Mouse (Mus musculus): ENCODE data around the gene Snx10. TPM values are rescaled to one million over a fixed set of nuclear protein-coding genes. Genes with fewer than 3 reads are reported as not detected.
A peak's percentile ranks its signal among the peaks of the same experiment; 100 is the strongest.

Gene Snx10
- polyA plus RNA-seq, 1 experiment: 73.2 TPM

DNA sequence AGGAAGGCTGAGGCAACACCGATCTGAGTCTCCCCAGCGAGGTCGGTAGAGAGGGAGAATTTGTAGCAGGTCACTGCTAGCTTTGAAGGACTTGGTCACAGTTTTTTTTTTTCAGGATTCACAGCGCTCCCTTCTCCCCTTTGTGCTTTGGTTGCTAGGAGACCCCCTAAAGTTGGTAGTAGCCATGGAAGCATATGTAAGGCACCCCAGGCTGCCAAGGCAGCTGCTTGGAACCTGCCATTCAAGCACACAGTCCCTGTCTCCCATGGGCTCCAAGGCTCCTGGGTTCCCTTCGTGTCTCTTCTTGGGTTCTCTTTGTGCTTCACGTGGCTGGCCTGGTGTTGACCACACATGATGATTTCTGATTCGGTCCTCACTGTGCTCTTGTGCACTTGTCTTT, 5.8 kb downstream of the Snx10 start:
- no peak for DNase-seq (ENCODE audit: extremely low spot score in 1 of 2, low spot score in 1 of 2)

DNA sequence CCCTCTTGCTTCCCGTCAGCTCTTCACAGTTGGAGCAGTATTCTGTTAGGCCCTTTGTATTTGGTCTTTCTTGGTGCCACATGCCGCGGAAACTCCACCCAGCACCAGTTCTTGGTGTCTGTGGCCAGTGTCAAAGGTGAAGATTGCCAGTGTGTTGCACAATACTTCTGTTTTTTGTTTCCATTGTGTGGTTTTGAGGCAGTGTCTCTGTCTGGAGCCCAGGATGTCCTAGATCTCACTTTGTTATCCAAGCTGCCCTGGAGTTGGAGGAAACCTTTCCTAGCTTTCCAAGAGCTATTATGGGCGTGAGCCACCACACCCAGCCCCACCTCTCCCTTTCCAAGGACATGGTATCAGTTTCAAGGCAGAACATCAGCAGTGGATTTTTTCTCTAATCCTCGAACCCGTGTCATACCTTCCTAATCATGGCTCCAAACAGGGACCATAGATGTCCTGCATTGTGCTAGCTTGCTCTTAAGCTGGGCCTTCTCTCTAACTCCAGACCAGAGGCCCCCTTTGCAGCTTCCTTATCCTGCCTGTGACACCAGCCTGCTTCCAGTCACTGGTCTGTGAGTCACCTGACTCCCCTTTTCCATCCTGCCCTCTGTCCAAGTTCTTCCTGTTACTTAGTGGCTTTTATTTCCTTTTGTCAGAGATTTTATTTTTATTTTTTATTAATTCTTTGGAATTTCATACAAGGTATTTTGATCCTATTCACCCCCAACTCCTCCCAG, 9.9 kb downstream of the Snx10 start:
- no peak for DNase-seq (ENCODE audit: extremely low spot score in 1 of 2, low spot score in 1 of 2)

DNA sequence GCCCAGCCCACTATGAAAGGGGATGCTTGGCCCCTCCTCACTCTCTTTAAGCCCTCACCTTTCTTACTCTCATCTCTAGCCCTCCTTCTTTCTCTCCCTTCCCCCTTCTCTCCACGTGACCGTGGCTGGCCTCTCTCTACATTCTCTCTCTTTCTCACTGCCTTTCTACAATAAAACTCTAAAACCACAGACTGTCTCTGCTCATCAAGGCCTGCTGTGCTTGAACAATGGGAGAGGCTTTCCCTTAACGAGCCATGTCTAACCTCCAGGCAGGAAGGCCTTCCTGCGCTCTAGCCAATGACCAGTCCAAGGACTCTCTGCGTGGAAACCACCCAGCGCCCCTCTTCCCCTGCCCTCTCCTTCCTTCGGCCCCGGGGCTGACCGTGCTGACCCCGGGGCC, 11.9 kb downstream of the Snx10 start:
- no peak for DNase-seq (ENCODE audit: extremely low spot score in 1 of 2, low spot score in 1 of 2)

DNA sequence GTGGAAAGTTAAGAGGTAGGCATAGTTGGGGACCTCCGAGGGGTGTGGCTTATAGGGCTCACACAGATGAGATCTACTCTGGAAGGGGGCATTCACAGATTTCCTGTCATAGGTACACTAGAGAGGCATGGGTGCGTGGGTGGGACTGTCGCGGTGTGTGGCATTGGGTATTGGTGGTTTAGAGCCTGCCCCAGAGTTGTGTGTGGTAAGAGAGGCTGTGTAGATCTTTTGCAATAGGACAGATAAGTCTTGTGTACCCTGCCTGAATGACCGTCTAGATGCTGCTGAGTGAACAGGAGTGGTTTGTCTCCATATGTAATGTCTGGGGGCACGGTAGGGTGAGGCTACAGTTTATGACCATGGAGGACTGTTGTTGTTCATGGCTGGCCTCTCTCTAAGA, 16.8 kb downstream of the Snx10 start:
- DNase-seq (ENCODE audit: extremely low spot score in 1 of 2, low spot score in 1 of 2): no peak

DNA sequence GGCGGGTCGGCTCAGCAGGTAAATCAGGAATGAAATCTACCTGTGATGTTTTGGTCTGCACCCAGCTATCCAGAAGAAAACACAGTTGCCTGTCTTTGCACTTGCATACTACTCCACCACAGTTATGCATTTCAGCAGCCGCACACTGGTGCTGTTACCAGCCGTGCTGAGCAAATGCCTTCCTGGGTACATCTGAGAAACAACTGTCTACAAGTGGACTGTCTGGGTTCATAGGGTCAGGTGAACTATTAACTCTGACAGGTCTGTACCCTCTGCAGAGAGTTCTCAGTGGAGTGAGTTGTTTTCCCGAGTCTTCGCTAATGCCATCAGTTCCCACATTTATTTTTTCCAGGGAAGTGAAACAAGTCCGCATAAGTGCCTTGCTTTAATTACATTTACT, 17.7 kb downstream of the Snx10 start:
- no peak for DNase-seq (ENCODE audit: extremely low spot score in 1 of 2, low spot score in 1 of 2)

DNA sequence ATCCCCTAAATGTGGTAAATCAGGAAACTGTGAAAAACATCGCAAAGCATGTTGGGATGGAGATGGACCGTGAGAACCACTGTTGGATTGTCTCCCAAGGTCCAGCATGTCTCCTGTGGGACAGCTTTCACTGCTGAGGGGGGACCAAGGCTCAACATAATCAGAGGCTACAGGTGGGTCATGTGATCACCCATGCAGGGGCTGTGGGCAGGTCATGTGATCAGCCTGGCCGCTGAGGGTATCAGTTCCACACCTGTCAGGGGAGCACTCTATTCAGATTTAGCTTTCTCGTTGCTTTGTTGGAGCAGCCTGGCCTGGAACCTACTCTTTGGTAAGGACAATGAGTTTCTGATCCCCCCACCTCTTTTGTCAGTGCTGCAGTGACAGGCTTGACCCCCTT, 18.4 kb downstream of the Snx10 start:
- no peak for DNase-seq (ENCODE audit: extremely low spot score in 1 of 2, low spot score in 1 of 2)

DNA sequence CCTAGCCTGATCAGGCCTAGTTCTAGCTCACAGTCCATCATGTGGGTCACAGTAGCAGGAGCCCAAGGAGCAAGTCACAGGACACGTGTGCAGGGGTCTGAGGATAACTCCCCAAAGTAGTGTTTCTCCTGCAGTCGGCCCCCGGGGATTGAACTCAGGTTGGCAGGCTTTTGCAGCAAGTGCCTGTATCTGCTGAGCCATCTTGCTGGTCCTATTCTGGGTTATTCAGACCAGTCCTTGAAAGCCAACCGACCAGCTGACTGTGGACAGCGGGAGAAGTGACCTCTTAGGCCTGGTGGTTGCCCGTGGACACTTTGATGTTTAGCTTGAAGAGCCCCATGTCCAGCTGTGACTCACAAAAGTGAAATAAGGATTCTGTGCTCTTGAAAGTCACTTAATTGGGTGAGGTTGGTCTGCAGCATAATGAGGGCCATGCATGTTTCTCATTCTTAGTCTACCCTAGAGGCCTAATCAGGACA, 20.0 kb downstream of the Snx10 start:
- DNase-seq (ENCODE audit: extremely low spot score in 1 of 2, low spot score in 1 of 2): no peak

DNA sequence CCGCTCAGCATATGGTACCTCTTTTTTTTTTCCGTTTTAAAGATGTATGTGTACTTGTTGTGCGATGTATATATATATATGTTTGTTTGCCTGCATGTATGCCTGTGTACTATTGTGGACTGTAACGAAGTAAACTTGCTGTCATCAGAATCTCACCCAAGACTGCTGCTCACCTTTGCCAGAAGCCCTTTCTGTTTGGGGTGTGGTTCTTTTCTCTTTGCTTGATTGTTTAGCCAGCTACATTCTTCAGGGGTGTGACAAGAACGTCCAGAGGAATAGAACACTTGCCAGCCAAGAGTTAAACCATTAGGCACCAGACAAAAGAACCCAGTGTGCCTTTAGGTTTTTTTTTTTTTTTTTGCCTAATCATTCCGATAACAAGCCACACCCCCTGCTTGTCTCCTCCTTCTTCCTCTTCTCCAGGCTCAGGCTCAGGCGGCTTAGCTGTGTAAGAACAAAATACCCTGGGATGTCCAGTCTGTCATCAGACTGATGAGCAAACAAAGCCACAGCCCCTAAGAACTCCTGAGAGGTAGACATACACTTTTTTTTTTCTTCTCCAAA, 20.5 kb downstream of the Snx10 start:
- no peak for DNase-seq (ENCODE audit: extremely low spot score in 1 of 2, low spot score in 1 of 2)

DNA sequence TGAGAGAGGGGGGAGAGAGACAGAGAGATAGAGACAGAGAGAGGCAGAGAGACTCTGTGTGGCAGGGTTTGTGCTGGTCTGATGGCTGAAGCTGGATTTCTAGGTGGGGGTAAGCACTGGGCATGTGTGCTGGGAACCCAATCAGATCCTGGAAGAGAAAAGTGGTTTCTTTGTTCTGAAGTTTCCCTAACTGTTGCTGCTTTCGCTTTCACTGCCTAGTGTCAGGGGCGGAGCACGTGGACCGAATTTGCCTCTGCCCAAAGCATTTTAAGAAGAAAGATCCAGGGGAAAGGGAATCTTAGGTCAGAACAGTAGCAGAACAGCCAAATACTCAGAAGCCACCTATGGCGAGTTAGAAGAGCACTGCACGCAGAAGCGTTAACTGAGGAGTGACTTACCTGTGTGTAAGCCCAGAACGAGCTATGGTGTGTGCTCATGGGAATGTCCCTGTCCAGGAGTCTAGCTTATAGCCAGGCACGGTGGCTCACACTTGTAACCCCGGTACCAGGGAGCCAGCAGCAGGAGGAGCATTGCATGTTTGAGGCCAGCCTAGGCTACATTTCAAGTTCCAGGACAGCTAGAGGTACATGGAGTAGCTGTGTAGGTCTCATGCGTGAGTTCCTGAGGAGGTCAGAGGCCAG, 21.6 kb downstream of the Snx10 start:
- no peak for DNase-seq (ENCODE audit: extremely low spot score in 1 of 2, low spot score in 1 of 2)

DNA sequence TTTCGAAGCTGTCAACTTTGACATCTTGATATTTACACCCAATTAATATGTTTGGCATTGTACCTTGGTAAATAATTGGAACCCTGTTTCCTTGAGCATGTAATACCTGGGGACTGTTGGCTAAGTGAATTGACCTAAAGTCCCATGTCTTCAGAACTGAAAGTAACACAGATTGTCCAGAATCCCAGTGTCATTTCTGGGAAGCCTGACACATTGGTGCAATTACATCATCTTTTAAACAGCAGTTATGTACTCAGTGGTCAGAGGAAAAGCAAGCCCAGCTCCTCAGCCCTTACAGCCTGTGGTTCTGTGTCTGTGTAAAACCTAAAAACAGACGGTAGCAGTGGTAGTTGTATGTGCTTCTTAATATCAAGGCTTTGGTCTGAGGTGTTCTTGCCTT, 22.4 kb downstream of the Snx10 start:
- no peak for DNase-seq (ENCODE audit: extremely low spot score in 1 of 2, low spot score in 1 of 2)

DNA sequence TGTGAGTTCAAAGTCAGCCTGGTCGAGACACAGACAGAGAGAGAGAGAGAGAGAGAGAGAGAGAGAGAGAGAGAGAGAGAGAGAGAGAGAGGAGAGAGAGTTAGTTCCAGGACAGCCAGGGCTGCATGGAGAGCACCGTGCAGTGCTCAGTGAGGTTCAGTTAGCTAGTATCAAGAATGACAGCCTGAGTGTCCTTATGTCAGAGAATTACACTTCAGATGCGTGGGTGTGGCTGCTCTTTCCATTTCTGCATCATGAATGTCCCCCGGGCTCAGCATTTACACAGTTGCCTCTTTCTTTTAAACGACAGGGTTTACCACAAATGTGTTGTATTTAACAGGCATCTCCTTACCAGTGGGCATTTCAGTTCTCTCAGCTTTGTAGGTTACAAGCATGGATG, 25.1 kb downstream of the Snx10 start:
- DNase-seq (ENCODE audit: extremely low spot score in 1 of 2, low spot score in 1 of 2): no peak

DNA sequence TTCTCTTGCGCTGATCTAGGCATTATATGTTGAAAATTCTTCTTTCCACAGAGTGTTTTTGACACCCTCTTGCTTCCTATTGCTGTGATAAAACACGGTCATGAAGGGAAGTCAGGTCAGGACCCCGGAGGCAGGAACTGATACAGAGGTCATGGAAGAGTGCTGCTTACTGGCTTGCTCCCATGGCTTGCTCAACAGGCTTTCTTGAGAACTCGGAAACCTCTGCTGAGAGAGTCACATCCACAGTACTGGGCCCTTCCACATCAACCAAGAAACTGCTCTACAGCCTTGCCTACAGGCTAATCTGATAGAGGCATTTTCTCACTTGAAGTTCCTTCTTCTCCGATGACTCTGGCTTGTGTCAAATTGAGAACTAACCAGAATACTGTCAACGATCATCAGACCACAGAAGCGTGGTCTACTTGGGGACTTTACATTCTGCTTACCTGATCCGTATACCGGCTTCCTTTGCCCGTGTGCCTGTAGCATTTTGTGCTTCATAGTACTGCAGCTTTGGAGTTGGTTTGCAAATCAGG, 27.6 kb downstream of the Snx10 start:
- DNase-seq (ENCODE audit: extremely low spot score in 1 of 2, low spot score in 1 of 2): no peak

DNA sequence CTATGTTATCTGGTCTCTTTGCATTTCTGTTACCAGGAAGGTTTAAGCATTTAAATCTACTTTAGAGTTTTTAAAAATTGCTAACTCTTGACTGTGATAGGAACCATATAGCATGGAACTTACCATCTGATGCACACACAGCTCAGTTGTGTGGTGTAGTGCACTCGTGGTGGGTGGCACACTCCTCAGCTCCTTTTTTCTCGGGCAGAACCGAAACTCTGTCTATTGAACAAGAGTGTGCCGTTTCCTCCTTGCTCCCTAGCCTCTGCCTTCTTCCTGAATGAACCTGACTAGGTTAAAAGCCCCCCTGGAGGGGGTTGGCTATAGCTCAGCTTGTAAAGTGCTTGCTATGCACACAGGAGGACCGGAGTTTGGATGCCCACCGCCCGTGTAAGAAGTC, 32.9 kb downstream of the Snx10 start:
- DNase-seq (ENCODE audit: extremely low spot score in 1 of 2, low spot score in 1 of 2): no peak

DNA sequence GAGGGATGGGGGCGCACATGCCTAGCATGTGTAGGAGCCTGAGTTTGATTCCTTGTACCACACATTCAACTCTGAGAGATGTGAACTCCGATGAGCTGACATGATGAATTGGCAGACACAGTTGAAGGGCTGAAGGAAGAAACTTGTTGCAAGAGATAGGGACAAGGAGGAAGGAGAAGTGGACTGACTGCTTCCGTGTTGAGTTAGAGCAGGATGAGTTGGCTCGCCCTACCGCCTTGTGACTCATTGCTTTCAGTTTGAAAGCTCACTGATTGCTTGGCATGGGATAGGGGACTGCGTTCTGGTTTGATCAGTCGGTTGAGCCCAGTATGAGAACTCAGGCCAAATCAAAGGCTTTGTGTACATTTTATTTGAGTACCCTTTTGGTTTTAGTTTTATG, 34.6 kb downstream of the Snx10 start:
- no peak for DNase-seq (ENCODE audit: extremely low spot score in 1 of 2, low spot score in 1 of 2)

DNA sequence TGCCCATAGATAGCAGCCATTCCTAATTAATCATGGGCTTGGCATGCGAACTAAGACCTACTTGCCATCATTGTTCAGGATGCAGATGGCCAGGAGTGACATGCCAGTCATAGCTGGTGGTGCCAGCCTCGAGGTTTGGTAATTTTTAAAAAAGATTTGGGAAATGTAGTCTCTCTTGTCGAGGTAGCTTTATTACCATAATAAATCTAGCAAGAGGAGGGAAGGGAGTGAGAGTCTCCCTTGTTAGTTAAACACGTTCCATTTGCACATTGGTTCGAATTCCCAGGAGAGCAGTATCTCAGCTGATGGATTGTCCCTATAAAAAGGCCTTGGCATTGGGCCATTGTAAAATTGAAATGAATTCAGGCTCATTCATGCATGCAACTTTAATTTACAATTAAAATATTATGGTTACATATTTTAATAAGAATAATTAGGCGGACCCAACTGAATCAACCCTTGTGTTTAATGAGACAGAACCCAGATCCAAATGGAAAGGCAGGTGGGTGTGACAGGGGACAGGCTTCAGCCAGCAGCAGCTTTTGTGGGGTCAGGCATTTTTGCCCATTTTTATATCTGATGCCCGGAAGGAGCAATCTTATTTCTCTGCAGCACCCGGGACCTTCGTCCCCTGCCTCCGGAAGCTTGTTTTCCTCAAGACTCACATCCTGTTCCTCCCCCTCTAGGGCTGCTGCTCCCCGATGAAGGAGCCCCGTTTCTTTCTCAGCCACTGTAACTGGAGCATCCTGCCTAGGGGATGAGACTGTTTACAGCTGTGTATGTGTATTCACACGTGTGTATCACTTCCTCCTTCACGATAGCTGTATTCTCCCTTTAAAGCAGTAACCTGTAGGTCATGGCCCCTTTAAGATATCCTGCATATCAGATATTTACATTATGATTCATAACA, 43.3 kb downstream of the Snx10 start:
- DNase-seq (ENCODE audit: extremely low spot score in 1 of 2, low spot score in 1 of 2): no peak

DNA sequence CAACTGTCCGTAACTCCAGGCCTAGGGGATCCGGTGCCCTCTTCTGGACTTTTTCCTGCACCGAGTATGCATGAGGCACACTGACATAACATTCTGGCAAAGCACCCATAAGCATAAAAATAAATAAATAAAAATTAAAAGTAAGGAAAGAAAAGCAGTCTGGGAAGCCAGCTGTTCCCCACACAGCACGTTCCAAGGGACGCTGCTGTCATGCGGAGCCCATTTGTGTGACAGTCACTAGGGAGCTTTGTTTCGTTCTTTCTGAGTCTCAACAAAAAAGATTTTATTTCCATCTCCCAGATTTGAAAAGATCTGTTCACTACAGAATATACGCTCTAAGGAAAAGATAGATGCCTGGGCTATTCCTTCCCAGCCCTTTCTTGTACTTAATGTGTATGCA, 45.4 kb downstream of the Snx10 start:
- DNase-seq (ENCODE audit: extremely low spot score in 1 of 2, low spot score in 1 of 2): no peak

DNA sequence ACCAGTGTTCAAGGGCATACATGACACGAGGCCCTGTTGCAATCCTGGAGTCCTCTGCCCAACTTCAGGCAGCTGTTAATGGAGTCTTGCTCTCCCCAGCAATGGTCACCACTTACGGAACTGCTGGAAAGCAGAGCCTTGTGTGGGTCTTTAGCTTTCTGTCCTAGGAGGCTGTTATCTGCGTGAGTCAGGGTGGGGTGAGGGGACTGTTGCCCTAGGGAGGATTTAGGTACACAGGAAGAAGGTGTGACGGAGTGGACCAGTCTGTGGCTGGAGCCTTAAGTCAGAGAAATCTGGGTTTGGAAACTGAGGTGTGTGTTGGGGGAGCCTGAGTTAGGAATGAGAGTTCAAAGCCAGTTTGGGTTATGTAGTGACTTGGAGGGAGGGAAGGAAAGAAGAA, 49.4 kb downstream of the Snx10 start:
- no peak for DNase-seq (ENCODE audit: extremely low spot score in 1 of 2, low spot score in 1 of 2)

DNA sequence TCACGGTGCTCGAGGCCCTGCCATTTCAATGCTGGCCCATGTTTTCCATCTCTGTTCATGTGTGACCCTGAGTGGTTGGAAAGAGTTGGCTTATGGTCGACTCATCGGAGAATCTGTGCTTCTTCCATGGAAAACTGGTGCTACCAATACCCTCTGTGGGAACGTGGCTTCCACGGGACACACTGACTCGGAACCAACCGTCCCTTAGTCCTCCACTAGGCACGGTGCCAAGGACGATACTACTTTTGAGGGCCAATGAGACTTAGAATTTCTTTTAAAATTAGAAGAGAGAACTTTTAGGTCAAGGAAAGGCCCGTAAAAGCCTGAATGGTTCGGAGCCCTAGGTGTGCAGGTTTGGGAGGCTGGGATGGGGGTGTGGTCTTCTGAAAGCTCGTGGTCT, 50.4 kb downstream of the Snx10 start:
- no peak for DNase-seq (ENCODE audit: extremely low spot score in 1 of 2, low spot score in 1 of 2)

DNA sequence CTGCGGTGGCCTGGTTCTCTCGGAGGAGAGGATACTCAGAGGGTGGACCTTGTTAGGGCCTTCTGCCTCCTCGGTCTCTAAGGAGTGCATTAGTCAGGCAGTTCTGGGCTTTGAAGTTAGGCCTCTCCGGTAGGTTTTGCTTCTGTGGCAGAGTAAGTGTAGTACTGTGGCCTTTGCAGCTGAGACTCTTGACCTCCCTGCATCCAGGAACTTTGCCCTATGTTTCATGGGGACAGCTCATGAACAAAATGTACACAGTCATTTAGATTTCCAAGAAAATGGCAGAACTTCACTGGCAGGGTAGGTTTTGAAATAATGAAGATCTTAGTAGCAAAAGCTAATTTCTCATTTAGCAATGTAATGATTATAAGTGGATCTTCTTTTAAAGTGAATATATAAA, 54.7 kb downstream of the Snx10 start:
- no peak for DNase-seq (ENCODE audit: extremely low spot score in 1 of 2, low spot score in 1 of 2)

DNA sequence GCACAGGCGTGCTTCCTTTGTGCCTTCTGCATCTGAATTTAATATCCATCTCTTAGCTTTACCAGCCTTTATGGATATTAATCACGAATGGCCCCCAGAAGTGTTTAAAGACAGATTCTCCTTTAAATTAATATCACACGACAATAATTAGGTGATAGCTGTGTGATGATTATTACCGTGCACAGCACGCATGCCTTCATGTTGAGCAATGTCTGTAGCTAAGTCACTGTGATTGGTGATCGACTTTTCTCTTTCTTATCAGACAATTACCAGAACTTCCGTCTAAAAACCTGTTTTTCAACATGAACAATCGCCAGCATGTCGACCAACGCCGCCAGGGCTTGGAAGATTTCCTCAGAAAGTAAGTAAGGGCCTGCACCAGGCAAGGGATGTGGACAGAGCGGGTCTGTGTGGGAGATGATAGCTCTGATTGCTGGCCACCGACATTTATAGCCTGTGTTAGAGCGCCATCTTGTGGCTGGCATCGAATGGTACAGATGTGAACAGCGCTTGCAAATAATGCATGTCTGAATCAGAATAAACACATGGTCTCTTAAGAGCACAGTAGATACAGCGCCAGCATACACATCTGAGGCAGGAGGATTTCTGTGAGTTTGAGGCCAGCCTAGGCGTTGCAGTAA, 56.5 kb downstream of the Snx10 start:
- DNase-seq (ENCODE audit: extremely low spot score in 1 of 2, low spot score in 1 of 2): peak; percentile 45 to 90

Measured in frontal cortex, adult 2 months (tissue).